Mouse (Mus musculus) brain, embryonic 14.5 days (tissue): Measurements from ENCODE around the gene Gm7849. TPM values are rescaled to one million over a fixed set of nuclear protein-coding genes. Genes with fewer than 3 reads are reported as not detected.
"Not testable (repeated sequence)": the region's sequence is repeated elsewhere in the genome, so short reads cannot be mapped to it uniquely, and the experiment has no call there.

ENCODE experiments used
- DNase-seq: peaks from one replicate; pipeline ENCODE4 v3.0.0-alpha.2; 2011; ENCODE audit warnings: low read depth
- polyA plus RNA-seq: library from polyadenylated mRNA; depleted of rRNA; stranded (reverse); fragments of >200 nt; gene quantifications from 2 replicates; pipeline ENCODE4 v1.2.3, GENCODE M21; 2012; rRNA removed

The Gm7849 gene
- not detected in 2 replicates for polyA plus RNA-seq

- DNase-seq, result not testable (repeated sequence)
These were observed at the start of gene Gm7849 for GRCm38 (mm10) chr8:21456460-21456859. Gene Gm7849 (minus strand): TSS chr8:21456560.

- DNase-seq, result not testable (repeated sequence)
These were observed 29.2 kb downstream of the Gm7849 start, which contains the start of gene Defa36 for GRCm38 (mm10) chr8:21427111-21427510. Gene Defa36 (plus strand): TSS chr8:21427411.

Other genes with a start within 250 kb of the Gm7849 start
- not detected in 2 replicates for gene Gm15292, start 206.8 kb downstream of the Gm7849 start, polyA plus RNA-seq
- not detected in 2 replicates for gene Defa27, start 141.0 kb downstream of the Gm7849 start, polyA plus RNA-seq
- gene Defa29, start 129.5 kb downstream of the Gm7849 start, polyA plus RNA-seq, result not detected in 2 replicates
- gene Defa2, start 78.0 kb downstream of the Gm7849 start, polyA plus RNA-seq, result not detected in 2 replicates
- not detected in 2 replicates for gene Defa33, start 64.7 kb downstream of the Gm7849 start, polyA plus RNA-seq
- not detected in 2 replicates for gene Defa36, start 29.1 kb downstream of the Gm7849 start, polyA plus RNA-seq
- gene Defa20, start 52.7 kb upstream of the Gm7849 start, polyA plus RNA-seq, result not detected in 2 replicates
- not detected in 2 replicates for gene Defa32, start 72.5 kb upstream of the Gm7849 start, polyA plus RNA-seq
- gene Defa37, start 108.8 kb upstream of the Gm7849 start, polyA plus RNA-seq, result not detected in 2 replicates
- not detected in 2 replicates for gene Defa28, start 126.4 kb upstream of the Gm7849 start, polyA plus RNA-seq
- gene Gm7861, start 137.9 kb upstream of the Gm7849 start, polyA plus RNA-seq, result not detected in 2 replicates
- not detected in 2 replicates for gene Defa26, start 161.6 kb upstream of the Gm7849 start, polyA plus RNA-seq
- gene Defa17, start 199.2 kb upstream of the Gm7849 start, polyA plus RNA-seq, result not detected in 2 replicates
- not detected in 2 replicates for gene Defa34, start 209.2 kb upstream of the Gm7849 start, polyA plus RNA-seq
- gene AY761184, start 247.1 kb upstream of the Gm7849 start, polyA plus RNA-seq, result not detected in 2 replicates